Mouse (Mus musculus): ENCODE data around the gene Zfp977.
"Not testable (repeated sequence)": the region's sequence is repeated elsewhere in the genome, so short reads cannot be mapped to it uniquely, and the experiment has no call there.

DNA sequence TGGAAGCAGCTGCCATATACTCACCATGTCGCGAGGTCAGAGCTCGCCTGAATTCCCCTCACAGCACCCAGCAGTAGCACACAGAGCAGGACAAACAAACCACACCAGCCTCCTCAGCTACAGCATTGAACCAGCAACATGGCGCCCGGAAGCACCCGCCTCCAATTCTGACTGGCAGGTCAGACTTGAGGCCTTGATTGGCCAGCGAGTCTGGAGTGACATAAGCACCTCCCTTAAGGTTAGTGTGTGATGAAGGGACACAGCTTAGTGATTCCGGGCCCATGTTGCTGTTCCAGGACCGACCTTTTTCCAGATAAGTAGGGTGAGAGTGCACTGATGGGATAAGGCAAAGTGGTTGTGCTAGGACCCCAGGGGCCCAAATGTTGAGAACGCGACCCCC lies at the start of gene Zfp977:
- not testable (repeated sequence) for TF ChIP-seq CTCF, POLR2A (IDR thresholded peaks at IDR 0.05; ENCODE audit: insufficient read depth, low read depth, low read length)
